Mouse (Mus musculus) lung, embryonic 15.5 days (tissue): ENCODE measurements around the gene Arpp21. TPM values are rescaled to one million over a fixed set of nuclear protein-coding genes. Genes with fewer than 3 reads are reported as not detected.

Experiments
- ATAC-seq: fragments of 200-750 bp; cut with Nextera tagmentation; 2 replicates; pipeline ENCODE4 v1.8.0; 2017; ENCODE audit warnings: moderate number of reproducible peaks, borderline replicate concordance; ENCODE audit not compliant: low FRiP score, low TSS enrichment; ENCODE audit errors: extremely low read depth
- H3K27ac ChIP-seq: fragments of 300-500 bp; sonication (generic); 2 replicates; pipeline ENCODE4 v1.5.1; 2015; ENCODE audit warnings: moderate library complexity, mild to moderate bottlenecking, inconsistent platforms
- H3K27me3 ChIP-seq: fragments of 300-500 bp; sonication (generic); 2 replicates; pipeline ENCODE4 v1.6.1; 2015; ENCODE audit warnings: inconsistent platforms
- H3K36me3 ChIP-seq: fragments of 300-500 bp; sonication (generic); 2 replicates; pipeline ENCODE4 v1.6.1; 2015; ENCODE audit warnings: inconsistent platforms
- H3K4me1 ChIP-seq: fragments of 300-500 bp; sonication (generic); 2 replicates; pipeline ENCODE4 v1.6.1; 2015; ENCODE audit warnings: inconsistent platforms
- H3K4me2 ChIP-seq: fragments of 300-500 bp; sonication (generic); 2 replicates; pipeline ENCODE4 v1.6.1; 2015; ENCODE audit warnings: inconsistent platforms, mild to moderate bottlenecking, moderate library complexity
- H3K4me3 ChIP-seq: fragments of 300-500 bp; sonication (generic); 2 replicates; pipeline ENCODE4 v1.5.1; 2015; ENCODE audit warnings: mild to moderate bottlenecking, inconsistent platforms
- H3K9ac ChIP-seq: fragments of 300-500 bp; sonication (generic); 2 replicates; pipeline ENCODE4 v1.6.1; 2015; ENCODE audit warnings: inconsistent platforms
- H3K9me3 ChIP-seq: fragments of 300-500 bp; sonication (generic); 2 replicates; pipeline ENCODE4 v1.6.1; 2016; ENCODE audit warnings: inconsistent platforms
- WGBS: fragments of 180-500 bp; shearing (Covaris S2); methylation state at CpG from one replicate; pipeline ENCODE4 v1.1.7; 2015; 5-methylcytosine and 5-hydroxymethylcytosine counted together
- polyA plus RNA-seq: library from polyadenylated mRNA; unstranded; fragments of >200 nt; fragmentation: Nextera tagmentation; extraction: Ambion mirVana; gene quantifications from 2 replicates; pipeline ENCODE4 v1.2.1, GENCODE M21; 2015

The Arpp21 gene
- polyA plus RNA-seq, 1 experiment from 2014 or later: 5.8 TPM

- Histone ChIP-seq H3K9ac (no peak overlapping the region), H3K9me3 (no peaks in the 10 kb centered on the region), H3K27ac (no peak overlapping the region), H3K4me2 (no peak overlapping the region), H3K27me3 (no peaks in the 10 kb centered on the region), H3K4me3 (no peak overlapping the region), H3K4me1 (no peaks in the 10 kb centered on the region), H3K36me3 (no peaks in the 10 kb centered on the region)
- no peak for ATAC-seq
- WGBS: 74% methylated on average over 2 of the region's 2 CpGs
Measured at GRCm38 (mm10) chr9:112095198-112095597, 140.5 kb downstream of the Arpp21 start.

- no peak for ATAC-seq
- 90% methylated on average over 2 of the region's 2 CpGs for WGBS
Measured at GRCm38 (mm10) chr9:112078903-112079302, 156.8 kb downstream of the Arpp21 start.

DNA sequence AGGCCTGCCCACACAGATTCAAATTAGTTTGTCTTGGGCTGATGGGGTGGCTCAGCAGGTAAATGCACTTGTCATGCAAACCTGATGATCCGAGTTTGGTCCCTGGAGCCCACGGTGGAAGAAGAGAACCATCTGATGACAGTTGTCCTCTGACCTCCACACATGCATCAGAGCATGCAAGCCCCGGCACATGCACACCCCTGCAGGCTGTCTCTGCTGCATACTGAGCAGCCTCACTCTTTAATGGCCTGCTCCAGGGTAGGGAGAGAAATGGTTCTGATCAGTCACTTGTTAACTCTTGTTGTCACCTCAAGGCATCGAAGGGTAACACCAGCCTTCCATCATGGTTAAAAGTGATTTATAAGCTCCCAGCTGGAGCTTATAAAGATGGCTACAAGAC, 157.3 kb downstream of the Arpp21 start:
- H3K27ac ChIP-seq: no peak overlapping the region
- H3K36me3 ChIP-seq: no peaks in the 10 kb centered on the region
- no peak overlapping the region for H3K9ac ChIP-seq
- 75% methylated on average over 4 of the region's 4 CpGs for WGBS
- no peaks in the 10 kb centered on the region for H3K9me3 ChIP-seq
- no peak overlapping the region for H3K4me2 ChIP-seq
- no peak overlapping the region for H3K4me3 ChIP-seq
- no peak for ATAC-seq
- no peaks in the 10 kb centered on the region for H3K4me1 ChIP-seq
- no peaks in the 10 kb centered on the region for H3K27me3 ChIP-seq

More at GRCm38 (mm10) chr9:112078903-112079302, 156.8 kb downstream of the Arpp21 start:
- H3K4me2 ChIP-seq: no peak overlapping the region
- no peak overlapping the region for H3K27ac ChIP-seq
- no peaks in the 10 kb centered on the region for H3K9me3 ChIP-seq
- no peaks in the 10 kb centered on the region for H3K27me3 ChIP-seq
- H3K4me3 ChIP-seq: no peak overlapping the region
- H3K9ac ChIP-seq: no peak overlapping the region
- no peaks in the 10 kb centered on the region for H3K4me1 ChIP-seq
- H3K36me3 ChIP-seq: no peaks in the 10 kb centered on the region

GRCm38 (mm10) chr9:112075273-112075672, 160.5 kb downstream of the Arpp21 start:
- Histone ChIP-seq H3K27ac (no peak overlapping the region), H3K4me1 (no peaks in the 10 kb centered on the region), H3K4me3 (no peak overlapping the region), H3K4me2 (no peak overlapping the region), H3K9ac (no peak overlapping the region), H3K27me3 (no peaks in the 10 kb centered on the region), H3K36me3 (no peaks in the 10 kb centered on the region), H3K9me3 (no peaks in the 10 kb centered on the region)
- no peak for ATAC-seq
- WGBS: 70% methylated on average over 5 of the region's 5 CpGs

DNA sequence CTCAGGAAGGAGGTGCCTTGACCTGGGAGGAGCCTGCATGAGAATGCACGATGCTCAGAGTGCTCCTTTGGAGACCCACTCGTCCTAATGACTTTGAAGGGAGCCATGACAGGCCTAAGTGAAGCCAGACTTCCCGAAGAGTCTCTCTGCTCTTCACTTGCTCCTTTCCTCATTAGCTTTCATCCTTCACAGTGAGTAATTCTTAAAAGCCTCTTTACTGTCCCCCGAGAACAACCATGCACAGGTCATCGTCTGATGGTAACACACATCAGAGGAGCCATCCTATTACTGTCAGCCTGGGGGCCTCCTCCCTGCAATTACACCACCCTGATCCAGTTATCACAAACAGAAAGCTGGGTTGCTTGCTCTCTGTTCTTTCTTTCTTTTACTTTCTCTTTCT, 160.9 kb downstream of the Arpp21 start:
- H3K4me2 ChIP-seq: no peak overlapping the region
- WGBS: 56% methylated on average over 5 of the region's 5 CpGs

DNA sequence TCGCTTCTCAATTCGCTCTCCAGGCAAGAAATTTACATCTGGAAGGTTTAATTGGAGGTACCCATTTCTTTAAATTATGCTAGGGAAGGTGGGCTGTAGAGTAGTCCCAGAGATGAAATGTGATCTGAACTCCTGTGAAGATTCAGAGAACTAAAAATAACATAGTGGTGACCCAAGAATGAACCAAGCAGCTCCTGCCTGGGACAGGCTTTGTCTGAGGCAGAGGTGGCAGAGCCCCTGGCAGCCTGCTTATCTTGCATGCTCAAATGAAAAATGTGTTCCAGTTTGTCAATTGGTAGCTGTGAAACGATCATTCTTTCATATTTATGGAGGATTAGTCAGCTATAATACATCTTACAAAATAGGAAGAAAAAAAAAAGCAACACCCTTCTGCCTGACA, 164.4 kb downstream of the Arpp21 start:
- no peak for ATAC-seq
- Histone ChIP-seq H3K27me3 (no peaks in the 10 kb centered on the region), H3K4me3 (no peak overlapping the region), H3K9me3 (no peaks in the 10 kb centered on the region), H3K36me3 (no peaks in the 10 kb centered on the region), H3K27ac (no peak overlapping the region), H3K4me2 (no peak overlapping the region), H3K9ac (no peak overlapping the region), H3K4me1 (no peaks in the 10 kb centered on the region)
- WGBS: 42% methylated on average over 3 of the region's 3 CpGs

More for the DNA sequence above, 160.9 kb downstream of the Arpp21 start:
- Histone ChIP-seq H3K4me1 (no peaks in the 10 kb centered on the region), H3K36me3 (no peaks in the 10 kb centered on the region), H3K4me3 (no peak overlapping the region), H3K27ac (no peak overlapping the region), H3K9me3 (no peaks in the 10 kb centered on the region), H3K27me3 (no peaks in the 10 kb centered on the region), H3K9ac (no peak overlapping the region)
- no peak for ATAC-seq

DNA sequence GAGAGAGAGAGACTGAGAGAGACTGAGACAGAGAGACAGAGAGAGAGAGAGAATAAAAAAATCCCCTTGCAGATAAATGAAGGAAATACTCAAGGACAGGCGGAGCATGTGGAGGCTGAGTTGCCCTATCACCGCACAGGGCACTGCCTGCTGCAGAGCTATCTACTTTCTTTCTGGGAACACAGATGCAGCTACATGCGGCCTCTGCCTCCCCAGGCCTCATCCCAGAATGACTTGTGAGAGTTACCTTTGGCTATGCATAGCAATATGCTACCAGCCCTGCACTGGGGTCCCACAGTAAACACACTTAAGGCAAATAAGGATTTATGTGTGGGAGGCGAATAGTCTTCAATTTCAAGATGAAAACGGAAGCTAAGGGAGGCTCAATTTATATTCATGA, 164.8 kb downstream of the Arpp21 start:
- no peak overlapping the region for H3K4me3 ChIP-seq
- no peaks in the 10 kb centered on the region for H3K36me3 ChIP-seq
- no peak overlapping the region for H3K4me2 ChIP-seq
- no peaks in the 10 kb centered on the region for H3K4me1 ChIP-seq
- no peaks in the 10 kb centered on the region for H3K9me3 ChIP-seq
- no peak overlapping the region for H3K9ac ChIP-seq
- WGBS: 31% methylated on average over 5 of the region's 5 CpGs
- H3K27ac ChIP-seq: no peak overlapping the region
- no peak for ATAC-seq
- no peaks in the 10 kb centered on the region for H3K27me3 ChIP-seq

DNA sequence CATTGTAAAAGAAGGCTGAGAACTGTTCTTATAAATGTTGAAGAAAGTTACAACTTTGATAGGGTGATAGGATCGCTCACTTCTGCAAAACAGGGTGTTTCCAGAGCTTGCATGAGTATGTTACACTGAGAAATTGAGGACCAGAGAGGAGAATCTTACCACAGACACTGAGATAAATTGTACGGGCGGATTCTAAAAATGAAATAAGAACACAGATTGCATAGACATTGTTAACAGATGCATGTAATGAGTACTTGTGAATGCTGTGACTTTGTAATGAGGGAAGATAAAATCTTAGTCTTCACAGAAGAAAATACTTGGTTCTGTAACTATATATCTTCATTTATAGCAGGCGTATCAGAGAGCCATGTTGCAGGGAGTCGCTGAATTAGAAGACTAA, 167.5 kb downstream of the Arpp21 start:
- Histone ChIP-seq H3K9ac (no peak overlapping the region), H3K4me3 (no peak overlapping the region), H3K27ac (no peak overlapping the region), H3K4me2 (no peak overlapping the region), H3K36me3 (no peaks in the 10 kb centered on the region), H3K9me3 (no peaks in the 10 kb centered on the region), H3K27me3 (no peaks in the 10 kb centered on the region), H3K4me1 (no peaks in the 10 kb centered on the region)
- no peak for ATAC-seq
- WGBS: 85% methylated on average over 5 of the region's 5 CpGs

- Histone ChIP-seq H3K4me2 (no peak overlapping the region), H3K27me3 (no peaks in the 10 kb centered on the region), H3K36me3 (no peaks in the 10 kb centered on the region), H3K27ac (no peak overlapping the region), H3K9me3 (no peaks in the 10 kb centered on the region), H3K4me1 (no peaks in the 10 kb centered on the region), H3K4me3 (no peak overlapping the region), H3K9ac (no peak overlapping the region)
- ATAC-seq: no peak
- 50% methylated on average over 6 of the region's 6 CpGs for WGBS
Measured at GRCm38 (mm10) chr9:112060696-112061425, 174.9 kb downstream of the Arpp21 start.

GRCm38 (mm10) chr9:112054807-112055381, 180.8 kb downstream of the Arpp21 start:
- 70% methylated on average over 6 of the region's 6 CpGs for WGBS
- Histone ChIP-seq H3K9ac (no peak overlapping the region), H3K27ac (no peak overlapping the region), H3K4me1 (no peaks in the 10 kb centered on the region), H3K36me3 (no peaks in the 10 kb centered on the region), H3K27me3 (no peaks in the 10 kb centered on the region), H3K4me2 (no peak overlapping the region), H3K9me3 (no peaks in the 10 kb centered on the region), H3K4me3 (no peak overlapping the region)
- no peak for ATAC-seq

DNA sequence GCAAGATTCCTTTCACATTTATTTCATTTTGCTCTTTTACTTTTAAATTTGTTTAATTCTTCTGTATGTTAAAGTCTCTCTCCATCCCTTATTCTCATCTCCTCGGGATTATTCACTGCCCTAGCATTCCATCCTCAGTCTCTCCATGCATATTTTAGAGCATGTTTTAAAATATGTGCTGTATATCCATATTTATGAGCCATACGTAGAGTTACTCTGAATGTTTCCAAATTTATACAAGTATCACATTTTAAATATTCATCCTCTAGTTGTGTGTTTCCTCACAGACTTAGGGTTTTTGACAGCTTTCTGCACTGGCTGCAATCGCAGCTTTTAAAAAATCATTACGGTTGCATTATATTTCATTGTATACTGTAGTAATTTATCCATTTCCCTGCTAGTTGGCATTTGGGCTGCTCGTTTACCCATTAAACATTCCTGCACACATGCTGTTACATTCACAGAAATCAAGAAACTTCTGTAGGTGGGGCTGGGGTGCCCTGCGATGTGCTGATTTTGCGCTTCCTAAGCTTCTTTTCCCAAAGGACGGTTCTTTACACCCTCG, 187.8 kb downstream of the Arpp21 start:
- Histone ChIP-seq H3K27me3 (no peaks in the 10 kb centered on the region), H3K36me3 (no peaks in the 10 kb centered on the region), H3K9ac (no peak overlapping the region), H3K4me3 (no peak overlapping the region), H3K27ac (no peak overlapping the region), H3K9me3 (no peaks in the 10 kb centered on the region), H3K4me1 (no peaks in the 10 kb centered on the region), H3K4me2 (no peak overlapping the region)
- ATAC-seq: no peak
- 76% methylated on average over 9 of the region's 9 CpGs for WGBS

GRCm38 (mm10) chr9:112040566-112040965, 195.2 kb downstream of the Arpp21 start:
- no peaks in the 10 kb centered on the region for H3K4me1 ChIP-seq

More at GRCm38 (mm10) chr9:112040566-112040965, 195.2 kb downstream of the Arpp21 start:
- no peaks in the 10 kb centered on the region for H3K36me3 ChIP-seq
- no peak overlapping the region for H3K27ac ChIP-seq
- H3K27me3 ChIP-seq: no peaks in the 10 kb centered on the region
- no peak overlapping the region for H3K4me2 ChIP-seq
- no peak overlapping the region for H3K9ac ChIP-seq
- no peak for ATAC-seq
- WGBS: 76% methylated on average over 1 of the region's 1 CpGs
- H3K9me3 ChIP-seq: no peaks in the 10 kb centered on the region
- no peak overlapping the region for H3K4me3 ChIP-seq
